Mouse (Mus musculus) naive thymus-derived CD4-positive, alpha-beta T cell, adult 2 months (primary cell): Measurements from ENCODE around the gene Bglap2.

ENCODE experiments used
- DNase-seq: peaks from one replicate; pipeline ENCODE4 v3.0.0-alpha.2; 2011; ENCODE audit warnings: low read depth

The Bglap2 gene

DNA sequence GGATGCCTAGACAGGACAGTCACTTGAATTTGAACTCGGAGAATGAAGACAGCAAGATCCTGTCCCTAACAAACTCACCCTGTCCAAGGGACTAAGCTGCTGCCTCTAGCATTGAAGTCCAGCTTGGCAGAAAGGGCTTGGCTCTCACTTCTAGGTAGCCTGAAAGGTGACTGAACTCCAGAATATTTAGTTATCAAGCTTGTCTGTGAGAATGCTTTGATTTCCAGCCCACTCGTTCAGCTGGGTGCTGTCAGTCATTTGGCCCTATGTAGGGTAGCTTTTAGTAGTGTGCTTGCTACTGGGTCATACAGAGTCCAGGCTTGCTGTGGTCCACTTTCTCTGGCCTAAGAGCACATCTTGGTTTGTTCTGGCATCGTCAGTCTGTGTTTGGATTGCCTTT, 39.5 kb downstream of the Bglap2 start:
- no peak for DNase-seq

DNA sequence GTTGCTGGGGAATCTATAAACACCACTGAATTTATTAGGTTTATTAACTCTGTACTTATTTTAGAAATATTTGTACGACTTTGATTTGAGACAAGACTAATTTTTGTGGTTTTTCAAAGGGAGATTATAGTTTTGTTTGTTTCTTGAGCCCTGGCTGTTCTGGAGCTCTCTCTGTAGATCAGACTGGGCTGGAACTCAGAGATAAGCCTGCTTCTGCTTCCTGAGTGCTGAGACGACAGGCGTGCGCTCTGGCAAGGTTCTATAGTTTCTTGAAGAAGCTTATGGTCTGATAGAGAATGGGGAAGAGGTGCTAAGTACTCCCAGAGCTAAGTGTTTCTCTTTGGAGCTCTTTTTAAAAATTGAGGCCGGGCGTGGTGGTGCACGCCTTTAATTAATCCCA, 40.2 kb downstream of the Bglap2 start:
- no peak for DNase-seq

DNA sequence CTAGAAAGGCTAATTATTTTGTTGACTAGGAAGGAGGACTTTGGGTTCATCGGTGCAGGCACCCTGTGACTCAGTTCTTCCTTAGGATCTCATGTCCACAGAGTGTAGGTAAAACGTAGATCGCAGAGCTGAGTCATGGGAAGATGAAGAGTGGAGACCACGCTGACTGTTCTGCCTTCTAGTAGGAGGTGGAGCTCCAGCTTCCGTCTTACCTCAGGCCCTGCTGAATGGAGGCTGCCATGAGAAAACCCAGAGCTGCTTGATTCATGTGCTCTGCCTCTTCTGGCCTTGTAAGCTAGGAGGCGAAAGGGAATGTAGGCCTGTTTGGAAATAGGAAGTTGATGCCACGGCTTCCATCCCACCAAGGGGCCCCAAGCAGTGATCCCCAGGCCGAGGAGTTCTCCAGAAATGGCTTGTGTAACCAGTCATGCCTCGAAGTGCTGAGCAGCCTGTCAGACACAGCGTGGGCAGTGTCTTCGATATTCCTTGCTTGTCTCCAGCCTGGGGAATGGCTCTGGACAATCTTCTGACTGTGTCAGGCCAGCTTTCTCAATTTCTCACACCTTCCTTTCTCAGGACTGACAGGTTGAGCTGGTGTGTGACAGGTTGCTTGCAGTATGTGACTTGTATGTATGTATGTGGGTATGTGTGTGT, 41.0 kb downstream of the Bglap2 start:
- peak; percentile 64 for DNase-seq

DNA sequence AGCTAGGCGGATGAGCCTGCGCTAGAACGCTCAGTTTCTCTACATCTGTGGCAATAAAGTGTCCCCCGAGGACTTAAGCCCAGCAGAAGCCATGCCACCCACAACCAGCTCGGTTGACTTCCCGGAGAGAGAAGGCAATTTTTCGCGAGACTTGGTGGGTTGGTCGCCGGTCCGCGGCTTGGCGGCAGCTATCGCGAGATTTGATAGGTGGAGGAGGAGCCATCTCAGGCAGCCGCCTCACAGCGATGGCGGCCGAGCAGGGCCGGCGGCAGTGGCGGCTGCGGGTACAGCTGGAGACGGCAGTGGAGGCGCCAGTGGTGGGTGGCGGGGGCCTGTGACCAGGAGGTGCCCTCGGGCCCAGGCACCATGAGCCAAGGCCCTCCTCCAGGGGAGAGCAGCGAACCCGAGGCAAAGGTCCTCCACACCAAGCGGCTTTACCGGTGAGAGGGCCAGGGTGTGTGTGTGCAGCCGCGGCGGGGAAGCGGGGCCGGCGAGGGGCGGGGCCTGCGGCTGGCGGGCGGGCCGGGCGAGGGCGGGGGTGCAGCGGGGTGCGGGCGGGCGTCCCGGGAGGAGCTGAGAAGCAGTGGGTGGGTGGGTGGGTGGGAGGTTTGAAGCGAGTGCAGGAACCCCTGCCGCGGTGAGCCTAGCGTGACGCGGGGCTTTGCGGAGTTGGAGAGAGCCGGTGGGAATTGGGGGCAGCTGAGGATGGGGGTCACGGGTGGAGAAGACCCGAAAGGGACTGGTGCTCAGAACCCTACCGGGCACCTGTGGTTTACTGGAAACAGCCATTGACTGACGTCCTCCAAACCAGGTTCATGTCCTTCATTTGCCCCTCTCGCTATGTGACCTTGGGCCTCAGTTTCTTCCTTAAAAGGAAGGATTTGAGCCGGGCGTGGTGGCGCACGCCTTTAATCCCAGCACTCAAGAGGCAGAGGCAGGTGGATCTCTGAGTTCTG, 42.2 kb downstream of the Bglap2 start, which contains the start of the genes Tmem79 and Smg5:
TSS of gene Tmem79 (minus strand) at position 91 of the 956 bp plus-strand sequence.
TSS of gene Smg5 (plus strand) at position 203 of the 956 bp plus-strand sequence.
- DNase-seq, result peak; percentile 98

DNA sequence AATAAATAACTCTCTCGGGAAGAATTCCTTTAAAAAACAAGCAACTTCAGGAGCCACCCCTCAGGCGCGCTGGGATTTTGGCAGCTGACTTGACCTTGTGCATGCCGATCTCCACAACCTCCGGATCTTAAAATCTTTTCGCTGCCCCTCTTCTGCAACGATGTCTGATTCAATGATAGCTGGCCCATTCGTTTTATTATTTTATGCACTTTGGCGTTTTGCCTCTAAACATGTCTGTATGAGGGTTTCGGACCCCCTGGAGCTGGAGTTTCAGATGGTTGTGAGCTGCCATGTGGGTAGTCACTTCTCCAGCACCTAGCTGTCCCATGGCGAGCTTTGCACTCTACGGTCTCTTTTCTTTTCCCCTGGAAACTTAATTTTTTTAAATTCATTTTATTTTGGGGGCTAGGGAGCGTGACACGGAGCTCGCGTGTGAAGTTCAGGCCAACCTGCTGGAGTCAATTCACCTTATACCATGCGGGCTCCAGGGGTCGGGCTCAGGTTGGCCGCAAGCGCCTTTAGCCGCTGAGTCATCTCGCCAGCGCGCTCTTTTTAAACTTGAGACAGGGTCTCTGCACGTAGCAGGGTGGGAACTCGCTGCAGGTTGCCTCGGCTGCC, 43.0 kb downstream of the Bglap2 start:
- DNase-seq, result no peak

DNA sequence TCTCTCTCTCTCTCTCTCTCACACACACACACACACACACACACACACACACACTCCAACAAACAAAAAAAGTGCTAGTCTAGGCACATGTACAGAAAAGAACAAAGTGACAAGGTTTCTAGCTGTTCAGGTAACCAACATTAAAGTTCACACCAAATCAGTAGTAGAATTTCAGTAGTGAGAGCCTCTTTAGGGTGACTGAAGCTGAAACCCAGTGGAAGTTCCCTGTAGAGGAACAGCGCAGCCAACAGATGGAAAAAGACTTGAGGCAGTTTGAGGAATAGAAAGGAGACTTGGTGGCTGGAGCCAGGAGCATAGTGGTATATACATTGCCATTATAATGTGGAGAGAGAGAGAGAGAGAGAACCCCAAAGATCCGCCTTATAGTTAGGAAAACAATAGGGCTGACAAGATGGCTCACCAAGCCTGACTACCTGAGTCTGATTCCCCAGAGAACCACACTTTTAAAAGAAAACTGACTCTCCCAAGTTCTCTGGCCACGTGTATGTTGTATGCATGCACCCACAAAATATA, 43.5 kb downstream of the Bglap2 start:
- DNase-seq, result no peak

DNA sequence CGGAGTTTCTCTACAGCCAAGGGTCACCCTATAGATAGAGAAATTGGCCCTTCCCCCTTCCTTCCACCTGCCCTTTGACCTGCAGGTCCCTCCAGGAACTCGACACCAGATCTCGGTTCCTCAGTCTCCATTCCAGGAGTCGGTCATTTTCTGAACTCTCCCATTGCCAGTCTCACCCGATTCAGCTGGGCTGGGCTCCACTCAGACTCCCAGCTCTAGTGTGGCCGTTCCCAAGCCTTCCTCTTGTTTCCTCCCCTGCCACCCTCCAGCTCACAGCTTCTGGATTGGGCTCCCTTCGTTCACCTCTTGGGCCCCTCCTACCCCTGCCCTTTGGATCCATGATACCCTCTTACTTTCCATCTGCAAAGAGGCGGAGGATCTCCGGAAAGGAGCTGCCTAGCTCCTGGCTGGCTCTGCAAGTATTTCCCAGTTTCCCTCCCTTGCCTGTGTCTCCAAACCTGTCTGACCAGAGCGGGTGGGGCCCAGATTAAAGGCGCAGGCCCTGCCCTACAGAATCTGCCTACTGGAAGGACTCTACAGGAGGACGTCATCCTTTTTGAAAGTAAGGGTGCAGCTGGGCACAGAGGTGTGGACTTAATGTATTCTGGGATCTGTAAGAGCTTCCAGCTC, 44.4 kb downstream of the Bglap2 start:
- DNase-seq, result no peak

DNA sequence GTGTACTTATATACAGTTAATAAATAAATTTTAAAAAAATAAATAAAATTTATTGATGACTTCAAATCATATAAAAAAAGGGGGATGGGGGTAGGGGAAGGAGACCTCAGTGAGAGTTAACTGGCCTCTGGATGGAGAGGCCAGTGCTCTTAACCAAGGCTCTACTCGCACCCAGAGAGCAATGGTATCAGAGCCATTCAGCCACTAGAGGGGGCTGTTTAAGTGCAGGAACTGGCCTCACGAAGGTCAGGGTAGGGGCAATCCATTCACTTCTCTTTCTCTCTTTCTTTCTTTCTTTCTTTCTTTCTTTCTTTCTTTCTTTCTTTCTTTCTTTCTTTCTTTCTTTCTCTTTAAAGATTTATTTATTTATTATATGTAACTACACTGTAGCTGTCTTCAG, 47.2 kb downstream of the Bglap2 start:
- DNase-seq, result peak; percentile 80

DNA sequence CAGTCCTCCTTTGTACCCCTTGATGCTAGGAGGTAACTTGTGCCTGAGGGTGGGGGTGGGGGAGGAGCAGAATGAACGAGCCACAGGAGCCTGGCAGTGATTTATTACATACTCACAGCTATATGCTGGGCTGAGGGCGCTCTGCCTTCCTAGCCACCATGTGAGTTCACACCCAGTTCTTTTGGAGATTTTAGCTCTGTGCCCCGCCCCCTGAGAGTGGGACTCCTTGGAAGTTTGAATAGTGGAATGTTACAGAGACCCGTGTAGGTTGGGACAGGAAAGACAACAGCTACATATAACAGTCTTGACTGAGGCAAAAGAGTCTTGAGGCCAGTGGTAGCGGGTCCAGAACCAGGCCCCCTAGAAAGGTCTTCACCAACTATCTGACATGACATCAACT, 49.5 kb downstream of the Bglap2 start:
- DNase-seq, result no peak
